Mouse (Mus musculus) layer of hippocampus, adult 8-10 months (tissue): ENCODE measurements around the gene Sdhc. TPM values are rescaled to one million over a fixed set of nuclear protein-coding genes. Genes with fewer than 3 reads are reported as not detected.
"Not testable (repeated sequence)": the region's sequence is repeated elsewhere in the genome, so short reads cannot be mapped to it uniquely, and the experiment has no call there.

ENCODE experiments used
- DNase-seq, 2 experiments: peaks; one replicate each; pipeline ENCODE4 v3.0.0; 2022; ENCODE audit warnings: low spot score in 2 of 2
- total RNA-seq, 4 experiments: library from RNA; stranded (reverse); gene quantifications; 2 replicates each; pipeline ENCODE4 v1.2.4; 2022

The Sdhc gene
- total RNA-seq, 4 experiments from 2014 or later = 201 to 206 (median 203) TPM

DNA sequence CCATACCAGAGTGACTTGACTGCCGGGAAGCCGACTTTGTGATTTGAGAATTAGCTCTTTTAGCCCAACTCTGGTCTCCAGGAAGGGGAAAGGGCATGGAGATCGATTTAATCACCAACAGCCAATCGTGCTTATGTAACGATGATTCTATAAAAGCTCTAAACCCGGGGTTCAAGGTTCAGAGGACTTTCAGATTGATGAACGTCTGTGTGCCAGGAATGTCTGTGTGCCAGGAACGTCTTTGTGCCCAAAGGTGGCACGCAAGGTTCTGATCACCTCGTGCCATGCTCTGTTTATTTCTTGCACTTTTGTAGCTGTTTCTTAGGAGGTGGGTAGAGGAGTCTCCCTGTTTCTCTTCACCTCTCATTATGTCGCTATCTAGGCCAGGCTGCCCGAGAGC lies 18.5 kb upstream of the Sdhc start:
- no peak for DNase-seq

DNA sequence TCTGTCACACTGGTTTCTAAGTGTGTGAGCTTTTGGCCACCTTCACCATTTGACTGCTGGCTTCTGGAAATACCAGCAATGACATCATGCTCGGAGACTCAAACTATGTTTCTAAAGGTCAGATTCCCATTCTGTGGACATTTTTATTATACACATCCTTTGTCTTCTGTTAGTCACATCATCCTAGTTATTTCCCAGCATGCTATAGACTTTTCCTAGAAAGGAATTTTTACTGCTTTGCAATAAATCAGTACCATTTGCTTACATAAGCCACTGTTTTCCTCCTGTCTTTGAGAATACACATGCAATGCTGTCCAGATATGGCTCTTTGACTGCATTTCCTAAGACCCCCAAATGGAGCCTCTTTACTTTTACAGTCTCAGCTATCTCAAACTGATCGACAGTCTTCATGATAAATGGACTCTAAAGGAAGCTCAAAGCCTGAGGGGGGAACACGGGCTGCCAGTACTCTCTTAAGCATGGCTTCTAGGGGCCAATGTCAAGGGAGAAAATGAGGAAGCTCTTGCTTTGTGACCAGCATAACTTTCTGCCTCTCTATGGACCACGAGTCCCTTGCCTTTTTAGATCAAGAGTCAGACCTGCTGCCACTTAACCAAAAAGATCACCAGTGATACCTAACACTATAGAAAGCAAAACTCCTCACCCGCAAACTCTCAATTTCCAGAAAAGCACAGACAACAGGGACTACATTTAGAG lies 15.4 kb upstream of the Sdhc start:
- DNase-seq = no peak

DNA sequence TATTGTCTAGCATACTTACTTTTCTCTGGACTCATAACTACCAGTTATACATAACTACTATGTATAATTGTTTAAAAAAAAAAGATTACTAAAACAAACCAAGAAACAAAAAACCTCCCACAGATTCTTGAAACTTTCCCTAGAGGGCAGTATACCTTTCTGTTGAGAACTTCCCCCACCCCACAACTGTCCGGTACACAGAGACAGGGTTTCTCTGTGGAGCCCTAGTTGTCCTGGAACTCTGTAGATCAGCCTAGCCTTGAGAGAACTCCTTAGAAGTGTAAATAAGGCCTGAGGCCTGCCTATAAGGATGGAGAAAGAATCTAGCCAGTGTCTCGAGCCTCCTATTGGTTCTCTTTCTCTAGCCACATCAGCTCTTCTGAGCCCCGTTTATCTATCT lies 13.9 kb upstream of the Sdhc start:
- DNase-seq = no peak

DNA sequence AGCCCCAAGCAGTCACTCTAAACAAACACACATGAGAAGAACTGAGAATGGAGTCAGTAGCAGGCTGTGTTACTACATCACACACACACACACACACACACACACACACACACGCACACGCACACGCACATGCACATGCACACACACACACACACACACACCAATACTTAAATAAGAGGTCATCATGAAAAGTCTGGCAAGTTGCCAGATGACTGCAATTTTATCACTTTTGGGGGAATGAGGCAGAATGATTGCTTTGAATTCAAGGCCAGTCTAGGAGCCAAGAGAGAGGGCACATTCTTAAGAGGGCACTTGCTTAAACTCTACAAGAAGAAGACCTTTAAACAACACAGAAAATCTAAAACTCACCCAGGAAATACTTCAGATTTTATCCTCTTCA lies 12.1 kb upstream of the Sdhc start:
- no peak for DNase-seq

DNA sequence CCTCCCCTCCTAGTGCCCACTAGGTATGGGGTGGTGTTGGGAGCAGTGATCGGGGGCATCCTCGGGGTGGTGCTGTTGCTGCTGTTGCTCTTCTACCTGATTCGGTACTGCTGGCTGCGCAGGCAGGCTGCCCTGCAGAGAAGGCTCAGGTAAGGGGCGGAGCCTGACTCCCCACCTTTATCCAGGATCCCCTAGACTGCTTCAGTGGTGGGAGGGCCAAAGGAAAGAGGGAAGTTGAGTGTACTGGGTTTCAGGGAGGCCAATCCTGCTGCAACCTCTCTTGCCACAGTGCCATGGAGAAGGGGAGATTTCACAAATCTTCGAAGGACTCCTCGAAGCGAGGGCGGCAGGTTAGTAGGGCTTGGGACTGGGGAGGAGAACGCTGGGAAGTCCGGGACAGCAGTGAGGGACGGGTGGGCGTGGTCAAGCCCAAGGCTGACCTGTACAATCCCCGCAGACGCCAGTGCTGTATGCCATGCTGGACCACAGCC lies 9.1 kb upstream of the Sdhc start:
- no peak for DNase-seq

DNA sequence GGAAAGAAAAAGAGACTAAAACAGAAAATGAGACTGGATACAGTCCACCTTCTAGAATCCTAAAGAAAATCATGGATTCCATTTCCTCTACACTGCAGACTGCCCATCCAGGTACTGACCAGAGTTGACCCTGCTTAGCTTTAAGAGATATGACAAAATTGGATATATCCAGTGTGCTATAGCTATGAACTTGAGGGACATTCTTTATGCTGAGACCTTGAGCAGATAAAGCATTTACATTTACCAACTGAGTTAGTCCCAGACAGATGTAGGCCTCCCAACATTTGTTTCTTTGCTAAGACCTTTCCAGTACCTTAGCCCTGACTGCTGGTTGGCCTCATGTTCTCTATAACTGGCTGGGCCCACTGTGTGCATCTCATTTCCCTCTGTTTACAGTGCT lies 7.6 kb upstream of the Sdhc start:
- no peak for DNase-seq

DNA sequence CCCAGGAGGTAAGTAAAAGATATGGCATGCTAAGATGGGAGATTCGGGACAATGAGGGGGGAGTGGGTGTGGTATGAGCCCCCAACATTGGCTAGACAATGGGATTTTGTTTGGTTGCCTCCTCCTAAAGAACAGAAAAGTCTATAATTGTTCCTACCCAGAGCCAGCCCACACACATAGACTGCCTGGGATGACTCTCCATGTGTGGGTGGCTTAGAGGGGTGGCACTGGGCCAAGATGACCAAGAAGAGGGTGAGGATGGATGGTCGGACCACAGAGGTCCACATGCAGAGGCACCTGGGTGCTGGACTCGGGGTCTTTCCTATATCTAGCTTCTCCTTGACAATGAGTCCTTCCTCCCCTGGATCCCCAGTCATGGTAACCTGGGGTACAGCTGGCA lies 6.2 kb upstream of the Sdhc start:
- DNase-seq = no peak

DNA sequence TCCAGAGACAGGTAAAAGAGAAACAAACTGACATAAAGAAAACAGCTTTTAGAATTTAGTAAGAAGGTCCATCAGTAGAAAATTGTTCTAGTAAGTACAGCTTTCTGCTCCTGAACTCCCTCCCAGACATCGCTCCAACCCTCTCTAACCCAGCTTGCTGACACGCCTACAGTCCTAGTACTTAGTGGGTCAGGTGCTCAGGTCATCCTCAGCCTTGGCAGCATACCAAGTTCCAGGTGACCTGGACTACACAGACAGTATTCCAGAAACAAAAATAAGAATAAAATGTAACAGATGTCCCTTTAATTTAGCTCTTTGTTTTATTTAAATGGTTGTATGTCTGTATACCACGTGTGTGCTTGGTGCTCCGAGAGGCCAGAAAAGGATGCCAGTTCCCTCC lies 1.6 kb upstream of the Sdhc start:
- no peak for DNase-seq

DNA sequence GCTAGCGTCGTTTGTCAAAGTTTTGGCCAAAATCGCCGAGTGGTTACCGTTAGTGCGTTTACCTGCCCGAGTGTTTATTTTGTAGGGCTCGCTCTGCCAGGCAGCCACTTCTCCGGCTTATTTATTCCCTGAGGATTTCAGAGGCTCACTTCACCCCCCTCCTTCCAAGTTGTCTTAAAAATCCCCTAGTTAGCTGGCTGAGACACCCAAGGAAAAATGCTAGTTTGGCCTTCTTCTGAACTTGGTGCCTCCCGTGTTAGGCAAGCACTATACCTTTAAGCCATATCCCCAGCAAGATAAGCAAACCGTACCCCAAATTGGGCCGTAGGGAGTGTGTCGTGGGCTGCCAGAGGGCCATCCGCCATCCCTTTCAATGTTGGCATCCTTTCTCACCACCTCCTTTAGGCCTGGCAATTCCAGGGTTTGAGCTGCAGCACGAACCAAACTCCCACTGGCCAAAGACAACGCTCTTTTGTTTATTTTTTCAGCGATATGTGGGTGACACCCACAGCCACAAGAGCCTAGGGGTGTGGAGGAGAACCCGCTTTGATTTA lies 512 bp upstream of the Sdhc start:
- peak; percentile 12 to 24 for DNase-seq

DNA sequence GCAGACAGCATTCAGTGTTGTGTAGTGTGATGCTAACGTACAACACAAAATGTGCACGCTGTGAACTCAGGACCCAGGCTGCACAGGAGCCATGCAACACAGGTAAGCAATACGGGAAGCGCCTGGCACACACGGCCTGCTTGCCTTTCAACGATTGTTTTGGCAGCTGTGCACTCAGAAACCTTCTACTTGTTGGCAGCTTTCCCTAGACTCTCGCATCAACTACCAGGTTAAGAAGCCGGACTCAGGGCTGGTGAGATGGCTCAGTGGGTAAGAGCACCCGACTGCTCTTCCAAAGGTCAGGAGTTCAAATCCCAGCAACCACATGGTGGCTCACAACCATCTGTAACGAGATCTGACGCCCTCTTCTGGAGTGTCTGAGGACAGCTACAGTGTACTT lies 7.4 kb downstream of the Sdhc start:
- not testable (repeated sequence) for DNase-seq

DNA sequence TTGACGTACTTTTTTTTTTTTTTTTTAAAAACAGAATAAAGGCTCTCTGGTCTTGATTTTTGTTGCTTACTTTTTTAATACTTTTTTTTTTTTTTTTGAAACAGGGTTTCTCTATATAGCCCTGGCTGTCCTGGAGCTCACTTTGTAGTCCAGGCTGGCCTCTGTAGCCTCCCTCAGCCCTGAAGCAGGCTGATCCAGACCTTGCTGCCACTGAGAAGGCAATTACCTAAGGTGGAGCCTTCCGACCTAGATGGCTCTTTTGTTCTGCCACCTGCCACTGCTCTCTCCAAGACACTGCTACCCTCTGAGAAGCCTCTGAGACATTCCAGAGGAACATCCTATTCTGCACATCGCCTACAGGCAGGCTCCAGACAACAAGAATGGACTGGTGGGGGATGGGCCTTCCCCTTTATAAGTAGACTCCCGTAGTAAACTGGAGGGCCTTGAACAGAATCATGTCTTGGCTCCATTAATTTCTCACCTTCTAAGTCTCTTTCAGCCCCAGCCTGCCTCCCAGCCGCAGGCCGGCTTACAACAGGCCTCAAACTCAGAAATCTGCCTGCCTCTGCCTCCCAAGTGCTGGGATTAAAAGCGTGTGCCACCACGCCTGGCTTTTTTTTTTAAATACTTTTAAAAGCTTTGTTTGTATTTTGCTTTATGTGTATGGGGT lies 12.8 kb downstream of the Sdhc start:
- DNase-seq = not testable (repeated sequence)

DNA sequence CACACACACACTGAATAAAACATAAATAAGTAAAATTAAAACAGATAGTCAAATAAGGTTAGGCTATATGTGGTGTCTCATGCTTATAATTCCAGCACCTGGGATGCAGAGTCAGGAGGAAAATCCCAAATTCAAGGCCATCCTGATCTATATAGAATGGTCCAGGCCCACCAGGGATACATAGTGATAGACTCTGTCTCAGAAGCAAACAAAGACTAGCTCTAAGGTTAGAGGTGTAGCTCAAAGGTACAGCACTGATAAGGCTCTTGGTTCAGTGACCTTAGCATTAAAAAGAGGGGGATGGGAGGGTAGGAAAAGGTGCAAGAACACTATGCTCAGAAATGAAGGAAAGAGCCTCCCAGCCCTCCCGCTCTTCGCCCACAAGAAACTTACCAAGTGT lies 14.8 kb downstream of the Sdhc start:
- DNase-seq = no peak

DNA sequence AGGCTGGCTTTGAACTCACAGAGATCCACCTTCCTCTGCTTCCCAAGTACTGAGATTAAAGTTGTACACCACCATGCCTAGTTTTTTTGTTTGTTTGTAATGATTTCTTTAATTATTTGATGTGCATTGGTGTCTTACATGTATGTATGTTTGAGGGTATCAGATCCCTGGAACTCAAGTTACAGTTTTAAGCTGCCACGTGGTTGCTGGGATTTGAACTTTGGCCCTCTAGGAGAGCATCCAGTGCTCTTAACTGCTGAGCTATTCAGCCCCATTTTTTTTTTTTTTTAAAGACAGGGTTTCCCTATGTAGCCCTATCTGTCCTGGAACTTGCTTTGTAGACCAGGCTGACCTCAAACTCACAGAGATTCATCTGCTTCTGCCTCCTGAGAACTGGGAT lies 19.4 kb downstream of the Sdhc start:
- DNase-seq = no peak

DNA sequence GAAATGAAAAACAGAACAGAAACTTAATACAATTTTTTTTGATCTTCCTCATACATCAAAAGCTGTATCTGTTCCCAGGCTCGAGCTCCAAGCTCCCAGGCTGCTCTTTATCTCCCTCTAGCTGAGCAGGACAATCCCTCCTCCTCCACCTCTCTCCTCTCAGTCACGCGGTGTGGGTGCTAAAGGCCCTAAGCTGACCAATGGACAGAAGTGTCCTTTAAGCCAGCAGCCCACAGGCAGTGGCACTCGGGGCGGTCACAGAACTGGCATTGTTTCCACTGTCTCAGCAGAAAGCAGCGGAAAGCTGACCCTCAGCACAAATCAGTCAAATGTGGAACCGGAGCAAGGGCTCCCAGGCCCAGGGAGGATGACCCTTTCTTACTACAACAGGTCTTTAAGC lies 21.2 kb downstream of the Sdhc start:
- peak; percentile 57 to 63 for DNase-seq

DNA sequence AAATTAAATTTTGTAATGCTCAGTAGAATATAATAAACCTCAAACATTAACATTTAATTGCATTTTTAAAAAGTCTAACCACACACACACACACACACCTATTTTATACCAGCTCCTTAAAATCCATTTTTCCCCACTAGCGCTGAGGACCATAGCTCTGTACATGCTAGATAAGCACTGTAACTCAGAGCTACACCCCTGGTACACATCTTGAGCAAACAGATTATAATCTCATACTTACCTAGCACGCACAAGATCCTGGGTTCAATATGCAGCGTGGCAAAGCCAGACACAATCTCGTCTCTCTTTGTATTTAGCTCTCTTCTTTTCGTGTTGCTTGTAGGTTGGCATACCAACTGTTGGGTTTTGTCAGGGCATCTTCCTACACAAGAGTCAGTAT lies 26.0 kb downstream of the Sdhc start:
- no peak for DNase-seq

DNA sequence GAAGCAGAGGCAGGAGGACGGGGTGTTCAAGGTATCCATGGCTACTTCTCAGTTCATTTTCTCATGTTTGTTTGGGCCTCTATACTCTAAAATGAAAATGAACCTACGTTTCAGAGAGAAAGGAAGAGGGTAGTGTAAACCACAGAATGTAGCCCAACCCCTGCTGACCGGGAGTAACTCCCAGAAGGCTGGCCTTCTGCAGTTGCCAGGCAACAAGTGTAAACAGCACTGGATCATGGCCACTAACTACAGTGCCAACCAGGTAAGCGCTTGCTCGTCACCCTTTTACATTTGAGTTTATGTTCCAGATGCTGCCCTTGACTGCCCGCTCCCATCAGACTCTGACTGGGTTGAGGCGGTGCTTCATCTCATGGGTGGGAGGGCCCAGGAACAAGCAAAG lies 27.5 kb downstream of the Sdhc start:
- no peak for DNase-seq

DNA sequence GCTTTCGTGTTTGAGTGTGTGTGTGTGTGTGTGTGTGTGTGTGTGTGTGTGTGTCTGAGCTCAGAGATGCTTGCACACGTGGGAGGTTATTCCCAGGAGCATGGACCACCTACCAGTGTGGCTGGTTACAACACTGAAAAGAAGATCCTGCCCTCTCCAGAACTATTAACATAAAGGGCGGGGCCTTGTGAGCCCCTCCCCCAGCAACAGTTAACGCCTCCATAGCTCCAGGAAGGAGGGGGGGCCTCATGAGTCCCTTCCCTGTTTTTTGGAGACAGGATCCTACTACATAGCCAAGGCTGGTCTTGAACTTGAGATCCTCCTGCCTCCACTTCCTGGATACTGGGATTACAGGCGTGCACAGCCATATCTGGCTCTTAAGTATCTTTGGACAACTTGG lies 28.6 kb downstream of the Sdhc start:
- no peak for DNase-seq

DNA sequence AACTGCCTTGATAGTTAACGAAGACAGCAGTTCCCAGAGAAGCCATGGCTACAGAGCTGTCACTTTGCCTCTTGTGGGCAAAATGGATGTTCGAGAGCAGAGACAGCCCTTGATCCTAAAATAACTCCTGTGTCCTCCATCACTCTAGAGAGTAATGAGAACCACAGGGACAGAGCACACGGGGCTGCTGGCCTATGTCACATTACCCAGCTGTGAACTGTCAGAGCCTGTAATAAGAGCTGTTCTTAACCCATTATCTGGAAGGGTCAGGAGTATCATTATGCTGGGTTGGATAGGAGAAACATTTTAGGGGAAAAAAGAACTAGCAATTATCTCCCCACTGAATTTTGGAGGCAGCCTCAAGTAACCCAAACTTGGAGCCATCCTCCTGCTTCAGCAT lies 29.5 kb downstream of the Sdhc start:
- no peak for DNase-seq

DNA sequence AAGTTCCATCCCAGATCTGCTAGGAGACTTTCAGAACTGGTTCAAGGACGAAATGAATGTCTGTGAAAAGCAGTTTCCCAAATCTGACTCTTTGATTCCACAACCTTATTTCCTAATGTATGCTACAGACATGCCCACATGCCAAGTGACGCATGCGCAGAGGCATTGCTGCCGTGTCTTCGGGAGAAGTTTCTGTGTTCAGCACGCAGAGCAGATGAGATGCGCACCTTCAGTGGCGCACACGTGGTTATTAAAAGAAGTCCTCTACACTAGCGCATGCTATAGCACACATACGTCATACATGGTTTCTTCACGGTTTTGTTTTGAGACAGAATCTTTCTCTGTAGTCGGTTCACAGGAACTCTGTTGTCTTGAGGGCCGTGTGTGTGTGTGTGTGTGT lies 31.0 kb downstream of the Sdhc start:
- no peak for DNase-seq

DNA sequence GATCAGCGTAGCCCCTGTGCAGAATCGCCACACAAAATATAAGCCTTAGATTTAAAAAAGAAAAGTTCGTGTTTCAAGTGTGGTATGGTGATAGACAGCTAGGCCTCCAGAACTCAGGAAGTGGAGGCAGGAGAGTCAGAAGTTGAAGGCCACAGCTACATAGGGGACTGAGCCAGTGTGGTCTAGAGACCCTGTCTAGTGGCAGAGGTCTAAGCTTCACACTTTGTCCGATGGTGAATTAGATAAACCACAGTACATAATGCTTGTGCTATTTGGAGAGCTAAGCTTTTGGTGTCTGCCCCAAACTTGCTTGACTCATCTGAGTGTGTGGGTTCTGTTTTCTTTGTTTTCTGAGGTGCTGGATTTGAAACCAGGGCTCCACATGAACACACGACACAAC lies 31.4 kb downstream of the Sdhc start:
- no peak for DNase-seq

DNA sequence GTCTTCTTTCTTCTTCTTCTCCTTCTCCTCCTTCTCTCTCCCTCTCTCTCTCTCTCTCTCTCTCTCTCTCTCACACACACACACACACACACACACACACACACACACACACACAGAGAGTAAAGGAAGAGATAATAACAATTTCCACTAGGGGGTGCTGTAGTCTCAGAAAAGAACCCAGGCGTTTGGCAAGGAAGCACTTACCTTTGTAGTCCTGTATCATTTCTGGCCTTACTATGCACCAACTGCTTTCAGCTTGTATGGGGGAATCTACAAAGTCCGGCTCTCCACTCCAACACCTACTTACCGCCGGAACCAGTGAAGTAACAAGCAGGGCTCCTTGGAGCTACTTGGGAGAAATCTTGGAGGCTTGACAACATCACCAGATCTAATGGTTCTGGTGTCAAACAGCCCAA lies 32.1 kb downstream of the Sdhc start:
- peak in 1 of 2 experiments; percentile 57 for DNase-seq

DNA sequence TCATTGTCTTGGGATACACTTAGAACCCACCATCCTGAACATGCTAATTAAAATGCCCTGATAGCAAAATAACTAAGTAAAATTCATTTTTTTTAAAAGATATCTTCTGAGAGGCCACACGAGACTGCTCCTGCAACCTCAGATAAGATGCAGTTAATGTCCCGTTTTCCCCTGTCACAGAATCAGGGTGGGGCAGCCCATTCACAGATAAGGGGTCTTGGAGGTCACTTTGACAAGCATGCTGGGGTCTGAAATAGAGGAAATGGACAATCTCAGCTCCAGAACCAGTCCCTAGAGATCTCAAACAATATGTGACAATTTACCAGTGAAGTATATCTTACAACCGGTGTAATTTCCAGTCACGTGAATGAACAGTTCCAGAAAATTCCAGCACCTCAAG lies 34.1 kb downstream of the Sdhc start:
- DNase-seq = no peak

DNA sequence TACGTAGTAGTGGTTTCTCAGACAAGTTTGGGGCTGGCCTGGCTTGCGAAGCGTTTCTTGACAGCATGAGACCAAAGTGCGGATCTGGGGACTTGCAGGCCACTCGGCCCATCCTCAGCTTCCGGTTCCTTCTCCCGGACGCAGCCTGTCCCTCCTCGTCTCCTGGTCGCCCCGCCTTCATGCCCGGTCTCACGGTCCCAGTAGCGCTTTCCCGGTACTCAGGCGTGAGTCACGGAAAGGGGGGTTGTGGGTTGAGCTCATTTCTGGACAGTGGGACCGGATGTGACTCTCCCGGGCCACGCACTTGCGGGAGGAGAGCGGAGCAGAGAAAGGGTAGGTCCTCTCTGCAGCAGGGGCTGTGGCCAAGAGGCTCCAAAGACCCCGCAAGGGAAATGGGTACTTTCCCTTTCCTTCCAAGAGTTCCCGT lies 36.5 kb downstream of the Sdhc start, which contains the start of gene Cfap126:
Gene Cfap126 (plus strand): TSS at position 46 of the 427 bp plus-strand sequence.
- DNase-seq = peak; percentile 46 to 53
